Mouse (Mus musculus) heart, adult 2 months (tissue): ENCODE data around the gene Cbr4.

Experiments used
- CTCF ChIP-seq: fragments of 200-600 bp; IDR thresholded peaks from 2 replicates; pipeline ENCODE4 v1.8.1; 2022; ENCODE audit warnings: antibody characterized with exemption, mild to moderate bottlenecking, moderate library complexity
- POLR2A ChIP-seq: fragments of 200-500 bp; IDR thresholded peaks from 2 replicates; pipeline ENCODE4 v1.6.1; 2011; ENCODE audit warnings: mild to moderate bottlenecking, low read depth, low read length, control low read depth; ENCODE audit not compliant: insufficient read depth

GRCm38 (mm10) chr8:61497110-61497509, 9.6 kb downstream of the Cbr4 start:
- no peak for TF ChIP-seq CTCF
- no peak for TF ChIP-seq POLR2A
